Mouse (Mus musculus): ENCODE results near the gene Ptpn21.

The Ptpn21 gene

GRCm38 (mm10) chr12:98724976-98725375 is 12.2 kb downstream of the Ptpn21 start:
- intact Hi-C loops (cut with DNase I): no loop called here

- intact Hi-C loops (cut with DNase I): no loop called here
Observed at GRCm38 (mm10) chr12:98724224-98724623, 13.0 kb downstream of the Ptpn21 start.

GRCm38 (mm10) chr12:98721030-98721429 is 16.2 kb downstream of the Ptpn21 start:
- intact Hi-C loops (cut with DNase I): no loop called here

- intact Hi-C loops (cut with DNase I): no loop called here
Observed at GRCm38 (mm10) chr12:98720628-98721027, 16.6 kb downstream of the Ptpn21 start.

GRCm38 (mm10) chr12:98716142-98716541 is 21.1 kb downstream of the Ptpn21 start:
- intact Hi-C loops (cut with DNase I): no loop called here

- intact Hi-C loops (cut with DNase I): no loop called here
Observed at GRCm38 (mm10) chr12:98714757-98715156, 22.4 kb downstream of the Ptpn21 start.

GRCm38 (mm10) chr12:98713621-98714103 is 23.5 kb downstream of the Ptpn21 start:
- intact Hi-C loops (cut with DNase I): no loop called here

- intact Hi-C loops (cut with DNase I): no loop called here
Observed at GRCm38 (mm10) chr12:98712819-98713218, 24.4 kb downstream of the Ptpn21 start.

GRCm38 (mm10) chr12:98703961-98704360 is 33.2 kb downstream of the Ptpn21 start:
- intact Hi-C loops (cut with DNase I): no loop called here

GRCm38 (mm10) chr12:98703554-98703953 is 33.7 kb downstream of the Ptpn21 start:
- intact Hi-C loops (cut with DNase I): no loop called here

- intact Hi-C loops (cut with DNase I): no loop called here
Observed at GRCm38 (mm10) chr12:98701564-98701963, 35.6 kb downstream of the Ptpn21 start.

GRCm38 (mm10) chr12:98697202-98697601 is 40.0 kb downstream of the Ptpn21 start:
- intact Hi-C loops (cut with DNase I): no loop called here

- intact Hi-C loops (cut with DNase I): no loop called here
Observed at GRCm38 (mm10) chr12:98690230-98690629, 47.0 kb downstream of the Ptpn21 start.

- intact Hi-C loops (cut with DNase I): no loop called here
Observed at GRCm38 (mm10) chr12:98683574-98683973, 53.6 kb downstream of the Ptpn21 start.

- intact Hi-C loops (cut with DNase I): no loop called here
Observed at GRCm38 (mm10) chr12:98683171-98683570, 54.0 kb downstream of the Ptpn21 start.

- intact Hi-C loops (cut with DNase I): no loop called here
Observed at GRCm38 (mm10) chr12:98682196-98682595, 55.0 kb downstream of the Ptpn21 start.

- intact Hi-C loops (cut with DNase I): no loop called here
Observed at GRCm38 (mm10) chr12:98679906-98680305, 57.3 kb downstream of the Ptpn21 start.

GRCm38 (mm10) chr12:98677336-98677735 is 59.9 kb downstream of the Ptpn21 start:
- intact Hi-C loops (cut with DNase I): no loop called here

- intact Hi-C loops (cut with DNase I): no loop called here
Observed at GRCm38 (mm10) chr12:98676861-98677260, 60.3 kb downstream of the Ptpn21 start.

GRCm38 (mm10) chr12:98674627-98675143 is 62.5 kb downstream of the Ptpn21 start:
- intact Hi-C loops (cut with DNase I): loop anchor here (2.0 to 5.0 kb wide), 2 partner anchors 73 to 210 kb away; partner anchors contain the start of gene Zc3h14

- intact Hi-C loops (cut with DNase I): loop anchor here (2.0 to 5.0 kb wide), 2 partner anchors 73 to 211 kb away; partner anchors contain the start of gene Zc3h14
Observed at GRCm38 (mm10) chr12:98673879-98674278, 63.3 kb downstream of the Ptpn21 start.

- intact Hi-C loops (cut with DNase I): loop anchor here (5.0 kb wide), 1 partner anchor 77 kb away; the partner anchor contains the start of gene Zc3h14
Observed at GRCm38 (mm10) chr12:98670429-98670828, 66.8 kb downstream of the Ptpn21 start.

- intact Hi-C loops (cut with DNase I): loop anchor here (5.0 kb wide), 1 partner anchor 77 kb away; the partner anchor contains the start of gene Zc3h14
Observed at GRCm38 (mm10) chr12:98669864-98670263, 67.3 kb downstream of the Ptpn21 start.
